Mouse (Mus musculus): Measurements from ENCODE around the gene Emc6. TPM values are rescaled to one million over a fixed set of nuclear protein-coding genes. Genes with fewer than 3 reads are reported as not detected.

Gene Emc6
- polyA plus RNA-seq, 1 experiment: 37.9 TPM

DNA sequence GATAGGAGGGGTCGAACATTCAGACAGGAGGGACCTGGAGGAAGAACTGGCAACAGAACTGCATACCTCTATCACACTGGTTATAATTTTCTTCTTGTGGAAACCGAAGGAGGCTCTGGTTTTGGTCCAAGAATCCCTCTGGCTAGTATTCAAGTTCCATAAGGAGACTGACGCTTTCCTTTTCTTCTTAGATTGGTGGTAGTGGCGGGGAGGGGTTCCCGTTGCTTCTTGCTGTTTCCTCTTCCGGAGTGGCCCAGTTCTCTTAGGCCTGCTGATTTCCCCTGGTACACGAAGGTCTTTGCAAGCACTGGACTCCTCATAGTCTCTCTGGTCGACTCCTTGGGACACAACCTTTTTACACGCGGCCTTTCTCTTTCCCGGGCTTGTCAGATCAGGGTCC lies 39.7 kb downstream of the Emc6 start:
- peak overlapping the region; percentile 90 for H3K4me3 ChIP-seq (ENCODE audit: insufficient read depth, low read length)
- H3K4me1 ChIP-seq (ENCODE audit: control insufficient read depth, insufficient read depth, low read length): peaks cover 2% of the 10 kb centered on the region; the same call in 1 of the 2 replicates
- no peak overlapping the region for H3K27ac ChIP-seq (ENCODE audit: insufficient read depth, low read length)
- no peak for TF ChIP-seq CTCF (IDR thresholded peaks at IDR 0.05; ENCODE audit: borderline replicate concordance, insufficient read depth, low read length)
- TF ChIP-seq POLR2A (IDR thresholded peaks at IDR 0.05; ENCODE audit: low read depth, low read length): no peak

- H3K4me3 ChIP-seq (ENCODE audit: insufficient read depth, low read length): peak overlapping the region; percentile 90
- TF ChIP-seq POLR2A (IDR thresholded peaks at IDR 0.05; ENCODE audit: low read depth, low read length) (no peak), CTCF (IDR thresholded peaks at IDR 0.05; ENCODE audit: borderline replicate concordance, insufficient read depth, low read length) (no peak)
Measured at GRCm38 (mm10) chr11:73136587-73136986, 40.2 kb downstream of the Emc6 start.

DNA sequence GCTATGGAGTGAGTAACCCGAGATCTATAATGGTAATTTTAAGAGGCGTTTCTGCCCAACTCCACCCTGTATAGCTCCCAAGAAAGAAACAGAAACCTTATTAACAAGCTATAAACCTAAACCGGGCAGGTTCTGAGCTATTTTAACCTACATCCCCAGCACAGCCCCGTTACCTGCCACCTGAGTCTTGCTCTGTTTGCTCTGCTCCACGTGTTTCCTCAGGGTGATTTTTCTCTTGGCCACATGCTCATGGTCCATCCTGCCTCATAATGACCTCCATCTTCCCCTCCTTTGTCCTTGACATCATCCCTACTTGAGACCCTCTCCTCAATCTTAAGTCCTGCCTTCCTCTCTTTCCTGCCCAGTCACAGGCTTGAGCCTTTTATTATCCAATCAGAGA lies 42.6 kb downstream of the Emc6 start:
- H3K4me3 ChIP-seq (ENCODE audit: insufficient read depth, low read length): no peak overlapping the region

More at GRCm38 (mm10) chr11:73136587-73136986, 40.2 kb downstream of the Emc6 start:
- no peak overlapping the region for H3K27ac ChIP-seq (ENCODE audit: insufficient read depth, low read length)
- peaks cover 2% of the 10 kb centered on the region; the same call in 1 of the 2 replicates for H3K4me1 ChIP-seq (ENCODE audit: control insufficient read depth, insufficient read depth, low read length)

GRCm38 (mm10) chr11:73132999-73133398 lies 43.8 kb downstream of the Emc6 start:
- Histone ChIP-seq H3K27ac (ENCODE audit: insufficient read depth, low read length) (no peak overlapping the region), H3K4me3 (ENCODE audit: insufficient read depth, low read length) (no peak overlapping the region), H3K4me1 (ENCODE audit: control insufficient read depth, insufficient read depth, low read length) (peaks cover 2% of the 10 kb centered on the region; the same call in 1 of the 2 replicates)
- no peak for TF ChIP-seq POLR2A (IDR thresholded peaks at IDR 0.05; ENCODE audit: low read depth, low read length)
- TF ChIP-seq CTCF (IDR thresholded peaks at IDR 0.05; ENCODE audit: borderline replicate concordance, insufficient read depth, low read length): no peak

More for the DNA sequence above, 42.6 kb downstream of the Emc6 start:
- Histone ChIP-seq H3K27ac (ENCODE audit: insufficient read depth, low read length) (no peak overlapping the region), H3K4me1 (ENCODE audit: control insufficient read depth, insufficient read depth, low read length) (peaks cover 2% of the 10 kb centered on the region; the same call in 1 of the 2 replicates)
- TF ChIP-seq POLR2A (IDR thresholded peaks at IDR 0.05; ENCODE audit: low read depth, low read length) (no peak), CTCF (IDR thresholded peaks at IDR 0.05; ENCODE audit: borderline replicate concordance, insufficient read depth, low read length) (no peak)

DNA sequence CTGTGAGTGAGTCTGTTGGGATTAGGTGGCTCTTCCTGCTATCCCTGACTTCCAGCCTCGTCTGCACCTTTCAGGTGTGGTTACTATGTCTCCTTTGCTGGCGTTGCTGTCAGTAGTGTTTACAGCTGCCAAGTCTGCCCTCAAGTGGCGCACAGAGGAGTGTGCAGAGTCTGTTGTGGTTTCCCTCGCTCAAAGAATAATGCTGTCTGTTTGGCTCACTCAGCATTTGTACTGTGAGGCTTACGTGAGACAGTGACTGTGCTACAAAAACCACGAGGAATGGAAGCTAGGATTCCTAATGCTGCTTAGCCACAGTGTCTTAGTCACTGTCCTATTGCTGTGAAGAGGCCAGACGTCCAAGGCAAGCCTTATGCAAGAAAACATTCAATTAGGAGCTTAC lies 45.8 kb downstream of the Emc6 start:
- H3K4me3 ChIP-seq (ENCODE audit: insufficient read depth, low read length): no peak overlapping the region
- peaks cover 2% of the 10 kb centered on the region; the same call in 1 of the 2 replicates for H3K4me1 ChIP-seq (ENCODE audit: control insufficient read depth, insufficient read depth, low read length)
- no peak overlapping the region for H3K27ac ChIP-seq (ENCODE audit: insufficient read depth, low read length)
- TF ChIP-seq POLR2A (IDR thresholded peaks at IDR 0.05; ENCODE audit: low read depth, low read length): no peak
- TF ChIP-seq CTCF (IDR thresholded peaks at IDR 0.05; ENCODE audit: borderline replicate concordance, insufficient read depth, low read length): no peak

GRCm38 (mm10) chr11:73126495-73126894 lies 50.3 kb downstream of the Emc6 start:
- H3K4me1 ChIP-seq (ENCODE audit: control insufficient read depth, insufficient read depth, low read length): no peaks in the 10 kb centered on the region
- H3K4me3 ChIP-seq (ENCODE audit: insufficient read depth, low read length): no peak overlapping the region
- no peak overlapping the region for H3K27ac ChIP-seq (ENCODE audit: insufficient read depth, low read length)
- no peak for TF ChIP-seq POLR2A (IDR thresholded peaks at IDR 0.05; ENCODE audit: low read depth, low read length)
- no peak for TF ChIP-seq CTCF (IDR thresholded peaks at IDR 0.05; ENCODE audit: borderline replicate concordance, insufficient read depth, low read length)

Other genes starting within 250 kb of the Emc6 start
- 0.30 TPM in 1 of 2 replicates, not detected in the other for gene Atp2a3, start 215.9 kb downstream of the Emc6 start, polyA plus RNA-seq (2011; ENCODE audit: insufficient read length, low read depth, missing spikeins)
- not detected in 2 replicates for gene P2rx1, start 177.9 kb downstream of the Emc6 start, polyA plus RNA-seq (2011; ENCODE audit: insufficient read length, low read depth, missing spikeins)
- 4.2 and 6.7 TPM in 2 replicates for gene Camkk1, start 158.0 kb downstream of the Emc6 start, polyA plus RNA-seq (2011; ENCODE audit: insufficient read length, low read depth, missing spikeins)
- gene Ncbp3, start 129.3 kb downstream of the Emc6 start, polyA plus RNA-seq (2011; ENCODE audit: insufficient read length, low read depth, missing spikeins): 10.2 and 11.1 TPM in 2 replicates
- not detected in 2 replicates for gene Itgae, start 86.5 kb downstream of the Emc6 start, polyA plus RNA-seq (2011; ENCODE audit: insufficient read length, low read depth, missing spikeins)
- gene Haspin, start 38.7 kb downstream of the Emc6 start, polyA plus RNA-seq (2011; ENCODE audit: insufficient read length, low read depth, missing spikeins): 5.6 and 6.4 TPM in 2 replicates
- 4.2 and 4.5 TPM in 2 replicates for gene P2rx5, start 16.6 kb downstream of the Emc6 start, polyA plus RNA-seq (2011; ENCODE audit: insufficient read length, low read depth, missing spikeins)
- 129 and 131 TPM in 2 replicates for gene Tax1bp3, start within 50 bp of the Emc6 start, polyA plus RNA-seq (2011; ENCODE audit: insufficient read length, low read depth, missing spikeins)
- 17.9 and 22.1 TPM in 2 replicates for gene Ctns, start 22.0 kb upstream of the Emc6 start, polyA plus RNA-seq (2011; ENCODE audit: insufficient read length, low read depth, missing spikeins)
- gene Shpk, start 22.4 kb upstream of the Emc6 start, polyA plus RNA-seq (2011; ENCODE audit: insufficient read length, low read depth, missing spikeins): 2.2 and 2.4 TPM in 2 replicates
- not detected in 2 replicates for gene Trpv1, start 57.3 kb upstream of the Emc6 start, polyA plus RNA-seq (2011; ENCODE audit: insufficient read length, low read depth, missing spikeins)
- not detected in 2 replicates for gene Trpv3, start 90.4 kb upstream of the Emc6 start, polyA plus RNA-seq (2011; ENCODE audit: insufficient read length, low read depth, missing spikeins)
- gene Aspa, start 152.6 kb upstream of the Emc6 start, polyA plus RNA-seq (2011; ENCODE audit: insufficient read length, low read depth, missing spikeins): 0.30 and 0.53 TPM in 2 replicates
- not detected in 2 replicates for gene Gm49340, start 152.7 kb upstream of the Emc6 start, polyA plus RNA-seq (2011; ENCODE audit: insufficient read length, low read depth, missing spikeins)
- gene Spata22, start 152.7 kb upstream of the Emc6 start, polyA plus RNA-seq (2011; ENCODE audit: insufficient read length, low read depth, missing spikeins): not detected in 2 replicates
- gene Olfr20, start 173.7 kb upstream of the Emc6 start, polyA plus RNA-seq (2011; ENCODE audit: insufficient read length, low read depth, missing spikeins): not detected in 2 replicates
- gene Olfr376, start 194.2 kb upstream of the Emc6 start, polyA plus RNA-seq (2011; ENCODE audit: insufficient read length, low read depth, missing spikeins): not detected in 2 replicates
- gene Olfr1, start 222.6 kb upstream of the Emc6 start, polyA plus RNA-seq (2011; ENCODE audit: insufficient read length, low read depth, missing spikeins): not detected in 2 replicates

All from embryonic fibroblast, embryonic 13.5 days (primary cell).